Mouse (Mus musculus) brown adipose tissue, adult 24 weeks (tissue): ENCODE results near the gene Oser1. TPM values are rescaled to one million over a fixed set of nuclear protein-coding genes. Genes with fewer than 3 reads are reported as not detected.
A peak's percentile ranks its signal among the peaks of the same experiment; 100 is the strongest.
"Not testable (repeated sequence)": the region's sequence is repeated elsewhere in the genome, so short reads cannot be mapped to it uniquely, and the experiment has no call there.

Experiments used
- H3K27ac ChIP-seq: fragments of 200-500 bp; replicated peaks from 2 replicates; pipeline ENCODE4 v1.5.1; 2012; ENCODE audit warnings: low read depth, mild to moderate bottlenecking, low read length
- H3K4me1 ChIP-seq: fragments of 200-500 bp; 2 replicates; pipeline ENCODE4 v1.6.1; 2012; ENCODE audit warnings: low read length, mixed read lengths; ENCODE audit not compliant: control insufficient read depth, insufficient read depth, insufficient read length
- H3K4me3 ChIP-seq: fragments of 200-500 bp; 2 replicates; pipeline ENCODE4 v1.5.1; 2012; ENCODE audit warnings: low read depth, mild to moderate bottlenecking, low read length, moderate library complexity; ENCODE audit not compliant: insufficient read depth
- polyA plus RNA-seq: library from polyadenylated mRNA; stranded (reverse); fragments of >200 nt; gene quantifications from 2 replicates; pipeline ENCODE4 v1.2.4, GENCODE M21; 2012; ENCODE audit not compliant: missing spikeins, insufficient read depth, insufficient read length

Oser1 gene
- polyA plus RNA-seq, 1 experiment = 24.0 TPM

- Histone ChIP-seq H3K27ac (no peak overlapping the region), H3K4me1 (peaks cover 7% of the 10 kb centered on the region)
These were observed 1.4 kb downstream of the Oser1 start for GRCm38 (mm10) chr2:163422895-163423660.

GRCm38 (mm10) chr2:163420366-163420886 is 4.1 kb downstream of the Oser1 start:
- peak overlapping the region; percentile 78; the same call in 1 of the 2 replicates for H3K27ac ChIP-seq
- peak overlapping the region; percentile 83 for H3K4me3 ChIP-seq
- peaks cover 13% of the 10 kb centered on the region for H3K4me1 ChIP-seq

More at GRCm38 (mm10) chr2:163422895-163423660, 1.4 kb downstream of the Oser1 start:
- H3K4me3 ChIP-seq = no peak overlapping the region

- Histone ChIP-seq H3K4me1 (peaks cover 13% of the 10 kb centered on the region), H3K4me3 (peak overlapping the region; percentile 87), H3K27ac (peak overlapping the region; percentile 78)
These were observed 5.0 kb downstream of the Oser1 start for GRCm38 (mm10) chr2:163419346-163420045.

- peaks cover 13% of the 10 kb centered on the region for H3K4me1 ChIP-seq
- H3K4me3 ChIP-seq = peak overlapping the region; percentile 87
- H3K27ac ChIP-seq = peak overlapping the region; percentile 56
These were observed 5.6 kb downstream of the Oser1 start for GRCm38 (mm10) chr2:163418841-163419345.

- Histone ChIP-seq H3K27ac (no peak overlapping the region), H3K4me3 (peak overlapping the region; percentile 87; the same call in 1 of the 2 replicates), H3K4me1 (peaks cover 13% of the 10 kb centered on the region; the same call in 1 of the 2 replicates)
These were observed 6.7 kb downstream of the Oser1 start for GRCm38 (mm10) chr2:163417830-163418229.

GRCm38 (mm10) chr2:163417026-163417425 is 7.5 kb downstream of the Oser1 start:
- Histone ChIP-seq H3K4me1 (peaks cover 15% of the 10 kb centered on the region), H3K4me3 (no peak overlapping the region), H3K27ac (no peak overlapping the region)

GRCm38 (mm10) chr2:163412846-163413590 is 11.5 kb downstream of the Oser1 start:
- H3K4me3 ChIP-seq = no peak overlapping the region
- peaks cover 8% of the 10 kb centered on the region for H3K4me1 ChIP-seq
- H3K27ac ChIP-seq = no peak overlapping the region

- Histone ChIP-seq H3K4me1 (peaks cover 6% of the 10 kb centered on the region), H3K4me3 (no peak overlapping the region), H3K27ac (peak overlapping the region; percentile 44)
These were observed 12.1 kb downstream of the Oser1 start for GRCm38 (mm10) chr2:163412419-163412818.

GRCm38 (mm10) chr2:163411840-163412239 is 12.7 kb downstream of the Oser1 start:
- Histone ChIP-seq H3K4me1 (peaks cover 5% of the 10 kb centered on the region), H3K4me3 (no peak overlapping the region), H3K27ac (no peak overlapping the region)

GRCm38 (mm10) chr2:163411344-163411743 is 13.2 kb downstream of the Oser1 start:
- not testable (repeated sequence) for H3K27ac ChIP-seq, H3K4me3 ChIP-seq, H3K4me1 ChIP-seq

GRCm38 (mm10) chr2:163410211-163410610 is 14.3 kb downstream of the Oser1 start:
- Histone ChIP-seq H3K4me3 (no peak overlapping the region), H3K27ac (no peak overlapping the region), H3K4me1 (peaks cover 2% of the 10 kb centered on the region)

- Histone ChIP-seq H3K27ac (no peak overlapping the region), H3K4me1 (no peaks in the 10 kb centered on the region), H3K4me3 (no peak overlapping the region)
These were observed 20.3 kb downstream of the Oser1 start for GRCm38 (mm10) chr2:163404037-163404815.

GRCm38 (mm10) chr2:163401221-163401620 is 23.3 kb downstream of the Oser1 start:
- Histone ChIP-seq H3K27ac (no peak overlapping the region), H3K4me1 (no peaks in the 10 kb centered on the region), H3K4me3 (no peak overlapping the region)

- Histone ChIP-seq H3K27ac (peak overlapping the region; percentile 65), H3K4me1 (no peaks in the 10 kb centered on the region)
These were observed 25.3 kb downstream of the Oser1 start for GRCm38 (mm10) chr2:163399222-163399621.

More at GRCm38 (mm10) chr2:163399222-163399621, 25.3 kb downstream of the Oser1 start:
- no peak overlapping the region for H3K4me3 ChIP-seq
